Mouse (Mus musculus): ENCODE measurements around the gene Zfp790. TPM values are rescaled to one million over a fixed set of nuclear protein-coding genes. Genes with fewer than 3 reads are reported as not detected.
"Not testable (repeated sequence)": the region's sequence is repeated elsewhere in the genome, so short reads cannot be mapped to it uniquely, and the experiment has no call there.

Gene Zfp790
- total RNA-seq, 2 experiments from 2014 or later: 21.5 to 24.0 TPM

DNA sequence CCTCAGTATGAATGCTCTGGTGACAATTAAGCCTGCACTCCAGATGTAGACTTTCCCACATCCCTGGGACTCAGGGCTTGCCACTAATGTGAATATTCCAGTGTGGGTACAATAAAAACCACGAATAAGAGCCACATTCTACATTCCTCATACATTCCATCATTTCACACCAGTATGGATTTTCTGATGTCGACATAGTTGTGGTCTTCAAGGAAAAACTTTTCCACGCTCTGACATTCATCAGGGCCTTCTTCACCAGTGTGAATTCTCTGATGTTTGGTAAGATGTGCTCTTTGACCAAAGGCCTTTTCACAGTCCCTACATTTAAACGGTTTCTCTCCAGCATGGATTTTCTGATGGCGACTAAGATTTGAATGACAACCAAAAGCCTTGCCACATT, 28.7 kb downstream of the Zfp790 start:
- no peak for DNase-seq

GRCm38 (mm10) chr7:29852831-29853218, 36.9 kb downstream of the Zfp790 start:
- DNase-seq: no peak

DNA sequence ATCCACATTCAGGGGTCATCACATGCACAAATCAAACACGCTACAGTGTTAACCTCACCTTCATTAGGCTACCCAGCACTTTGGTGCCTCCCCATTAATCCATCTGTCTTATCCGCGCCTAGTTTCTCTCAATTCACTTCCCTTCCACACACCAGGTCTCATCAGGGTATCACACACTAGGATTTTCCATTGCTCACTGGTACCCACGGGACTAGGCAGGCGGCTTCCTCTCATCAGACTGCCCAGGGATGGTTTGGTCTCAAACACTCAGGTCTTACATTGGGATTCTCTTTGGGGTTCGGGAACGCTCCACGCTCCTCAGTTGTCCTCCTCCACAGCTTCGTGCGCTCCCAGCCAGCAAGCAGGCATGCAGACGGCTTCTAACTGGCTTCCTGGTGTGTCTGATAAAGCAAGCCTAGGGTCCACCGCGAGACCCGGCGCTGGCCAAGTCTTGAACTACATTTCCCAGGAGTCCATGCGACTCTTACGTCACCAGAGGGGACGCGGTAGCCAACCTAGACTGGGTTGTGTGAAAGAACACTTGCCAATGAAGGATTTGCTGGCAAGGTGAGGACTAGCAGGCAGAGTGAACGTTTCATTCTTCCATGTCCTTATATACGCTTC, 37.4 kb downstream of the Zfp790 start, which contains the start of gene Zfp940:
TSS of gene Zfp940 (minus strand) at position 451 of the 624 bp plus-strand sequence.
- peak; percentile 85 to 86 for DNase-seq

- peak; percentile 88 to 90 for DNase-seq
Measured at GRCm38 (mm10) chr7:29859532-29860517, 43.9 kb downstream of the Zfp790 start, which contains the start of gene Zfp420. TSS of gene Zfp420 (plus strand) at chr7:29859979.

DNA sequence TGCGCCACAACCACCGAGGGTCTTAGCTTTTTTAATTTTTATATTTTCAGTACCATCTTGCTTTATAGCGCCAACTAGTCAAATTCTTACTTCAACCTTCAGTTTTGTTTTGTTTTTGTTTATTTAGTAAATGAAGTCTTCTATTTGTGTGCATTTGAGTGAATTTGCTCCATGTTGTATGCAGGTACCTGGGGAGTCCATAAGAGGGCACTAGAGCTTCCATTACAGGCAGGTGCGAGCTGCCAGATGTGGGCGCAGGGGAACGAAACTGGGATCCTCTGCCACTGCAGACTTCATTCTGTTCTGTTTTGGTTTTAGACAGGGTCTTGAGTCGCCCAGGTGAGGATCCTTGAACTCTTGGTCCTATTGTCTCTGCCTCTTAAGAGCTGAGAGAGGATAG, 45.7 kb downstream of the Zfp790 start:
- no peak for DNase-seq

DNA sequence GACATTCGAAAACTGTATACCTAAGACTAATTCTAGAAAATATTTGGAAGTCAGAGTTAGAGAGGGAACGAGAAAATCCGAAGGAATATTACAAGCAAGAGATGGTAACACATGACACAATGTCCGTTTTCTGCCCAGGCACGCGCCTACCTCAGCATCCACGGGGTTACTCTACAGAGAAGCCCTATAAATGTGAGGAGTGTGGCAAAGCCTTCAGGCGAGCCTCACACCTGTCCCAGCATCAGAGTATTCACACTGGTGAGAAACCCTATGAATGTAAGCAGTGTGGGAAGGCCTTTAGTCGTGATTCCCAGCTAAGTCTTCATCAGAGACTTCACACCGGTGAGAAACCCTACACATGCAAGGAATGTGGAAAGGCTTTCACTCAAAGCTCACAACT, 58.3 kb downstream of the Zfp790 start:
- no peak for DNase-seq

GRCm38 (mm10) chr7:29877561-29877960, 61.6 kb downstream of the Zfp790 start:
- DNase-seq: not testable (repeated sequence)

GRCm38 (mm10) chr7:29880056-29880455, 64.1 kb downstream of the Zfp790 start:
- no peak for DNase-seq

Small RNAs within 50 kb of the gene (microRNA-seq; reads per million reads assigned to microRNA genes)
- 3.0 to 3.2 reads per million in 2 experiments for gene Mir1964

Other genes starting within 250 kb of the Zfp790 start
- under 1 TPM; 0.28 to 0.37 TPM for gene Catsperg2, start 89.1 kb upstream of the Zfp790 start, total RNA-seq (2021)
- gene Zfp84, start 47.6 kb upstream of the Zfp790 start, total RNA-seq (2021): 10 to 100 TPM; 20.9 TPM
- gene Zfp30, start 32.1 kb upstream of the Zfp790 start, total RNA-seq (2021): 10 to 100 TPM in 1 of 2 experiments, 1 to 10 TPM in 1; 9.9 to 10.4 TPM
- 10 to 100 TPM; 18.3 to 25.5 TPM for gene Zfp940, start 37.6 kb downstream of the Zfp790 start, total RNA-seq (2021)
- gene Zfp420, start 43.9 kb downstream of the Zfp790 start, total RNA-seq (2021): 10 to 100 TPM; 17.4 to 18.3 TPM
- 10 to 100 TPM; 19.2 to 20.8 TPM for gene Zfp27, start 90.5 kb downstream of the Zfp790 start, total RNA-seq (2021)
- 1 to 10 TPM; 9.1 to 9.8 TPM for gene Zfp383, start 92.1 kb downstream of the Zfp790 start, total RNA-seq (2021)
- gene Zfp74, start 138.0 kb downstream of the Zfp790 start, total RNA-seq (2021): 10 to 100 TPM; 16.3 to 19.6 TPM
- gene Zfp568, start 167.8 kb downstream of the Zfp790 start, total RNA-seq (2021): 1 to 10 TPM; 4.3 to 5.6 TPM
- gene Zfp14, start 235.3 kb downstream of the Zfp790 start, total RNA-seq (2021): 10 to 100 TPM in 1 of 2 experiments, 1 to 10 TPM in 1; 9.0 to 12.0 TPM

Measured in layer of hippocampus, postnatal 36 days (tissue).